Mouse (Mus musculus): ENCODE measurements around the gene Gm20388. TPM values are rescaled to one million over a fixed set of nuclear protein-coding genes. Genes with fewer than 3 reads are reported as not detected.
"Not testable (repeated sequence)": the region's sequence is repeated elsewhere in the genome, so short reads cannot be mapped to it uniquely, and the experiment has no call there.

Gene Gm20388
- total and polyA plus RNA-seq, 2 experiments from 2014 or later = 17.3 TPM; not detected in 1

GRCm38 (mm10) chr8:122569329-122569728 is 2658.7 kb downstream of the Gm20388 start:
- H3K4me3 ChIP-seq (ENCODE audit: low read depth, low read length) = peak overlapping the region; percentile 57; the same call in 1 of the 2 replicates
- H3K36me3 ChIP-seq (replicated peaks; ENCODE audit: control insufficient read depth, insufficient read depth, low read length) = peaks cover 28% of the 10 kb centered on the region
- ATAC-seq (ENCODE audit: insufficient read depth, low read depth) (no peak), DNase-seq (ENCODE audit: low spot score) (no peak)
- WGBS = 61% methylated on average over 9 of the region's 9 CpGs
- no peaks in the 10 kb centered on the region for H3K9me3 ChIP-seq (replicated peaks; ENCODE audit: control insufficient read depth, low read length)
- peak overlapping the region; percentile 70 for H3K4me2 ChIP-seq (ENCODE audit: low read depth, low read length)
- no peak overlapping the region; the same call in 1 of the 2 replicates for H3K9ac ChIP-seq (replicated peaks; ENCODE audit: low read depth, low read length)
- no peak for TF ChIP-seq CTCF (IDR thresholded peaks at IDR 0.05; ENCODE audit: low read depth)
- no peak for TF ChIP-seq EP300 (IDR thresholded peaks at IDR 0.05; ENCODE audit: low read depth)
- no peaks in the 10 kb centered on the region for H3K27me3 ChIP-seq (ENCODE audit: control insufficient read depth, insufficient read depth, low read length)
- peaks cover 21% of the 10 kb centered on the region for H3K4me1 ChIP-seq (ENCODE audit: control insufficient read depth, insufficient read depth)
- H3K27ac ChIP-seq (ENCODE audit: low read depth) = no peak overlapping the region

GRCm38 (mm10) chr8:122569996-122570395 is 2659.4 kb downstream of the Gm20388 start:
- Histone ChIP-seq H3K27me3 (ENCODE audit: control insufficient read depth, insufficient read depth, low read length) (no peaks in the 10 kb centered on the region), H3K4me3 (ENCODE audit: low read depth, low read length) (no peak overlapping the region), H3K9me3 (replicated peaks; ENCODE audit: control insufficient read depth, low read length) (no peaks in the 10 kb centered on the region), H3K27ac (ENCODE audit: low read depth) (no peak overlapping the region), H3K9ac (replicated peaks; ENCODE audit: low read depth, low read length) (no peak overlapping the region), H3K36me3 (replicated peaks; ENCODE audit: control insufficient read depth, insufficient read depth, low read length) (peaks cover 28% of the 10 kb centered on the region), H3K4me1 (ENCODE audit: control insufficient read depth, insufficient read depth) (peaks cover 28% of the 10 kb centered on the region), H3K4me2 (ENCODE audit: low read depth, low read length) (no peak overlapping the region)
- 94% methylated on average over 16 of the region's 16 CpGs for WGBS
- no peak for ATAC-seq (ENCODE audit: insufficient read depth, low read depth)
- no peak for DNase-seq (ENCODE audit: low spot score)
- no peak for TF ChIP-seq CTCF (IDR thresholded peaks at IDR 0.05; ENCODE audit: low read depth)
- TF ChIP-seq EP300 (IDR thresholded peaks at IDR 0.05; ENCODE audit: low read depth) = no peak

GRCm38 (mm10) chr8:122571153-122571552 is 2660.5 kb downstream of the Gm20388 start:
- ATAC-seq (ENCODE audit: insufficient read depth, low read depth) = no peak
- 89% methylated on average over 11 of the region's 11 CpGs for WGBS
- TF ChIP-seq EP300 (IDR thresholded peaks at IDR 0.05; ENCODE audit: low read depth) (no peak), CTCF (IDR thresholded peaks at IDR 0.05; ENCODE audit: low read depth) (no peak)
- no peak overlapping the region for H3K4me2 ChIP-seq (ENCODE audit: low read depth, low read length)
- DNase-seq (ENCODE audit: low spot score) = no peak
- peaks cover 28% of the 10 kb centered on the region for H3K36me3 ChIP-seq (replicated peaks; ENCODE audit: control insufficient read depth, insufficient read depth, low read length)
- H3K27me3 ChIP-seq (ENCODE audit: control insufficient read depth, insufficient read depth, low read length) = no peaks in the 10 kb centered on the region
- no peak overlapping the region for H3K4me3 ChIP-seq (ENCODE audit: low read depth, low read length)
- H3K27ac ChIP-seq (ENCODE audit: low read depth) = no peak overlapping the region
- H3K9me3 ChIP-seq (replicated peaks; ENCODE audit: control insufficient read depth, low read length) = no peaks in the 10 kb centered on the region
- H3K4me1 ChIP-seq (ENCODE audit: control insufficient read depth, insufficient read depth) = peaks cover 39% of the 10 kb centered on the region
- no peak overlapping the region for H3K9ac ChIP-seq (replicated peaks; ENCODE audit: low read depth, low read length)

GRCm38 (mm10) chr8:122571750-122572267 is 2661.2 kb downstream of the Gm20388 start:
- Histone ChIP-seq H3K4me3 (ENCODE audit: low read depth, low read length) (no peak overlapping the region), H3K4me1 (ENCODE audit: control insufficient read depth, insufficient read depth) (peaks cover 35% of the 10 kb centered on the region), H3K4me2 (ENCODE audit: low read depth, low read length) (no peak overlapping the region), H3K27ac (ENCODE audit: low read depth) (no peak overlapping the region), H3K27me3 (ENCODE audit: control insufficient read depth, insufficient read depth, low read length) (no peaks in the 10 kb centered on the region), H3K9ac (replicated peaks; ENCODE audit: low read depth, low read length) (no peak overlapping the region), H3K9me3 (replicated peaks; ENCODE audit: control insufficient read depth, low read length) (no peaks in the 10 kb centered on the region), H3K36me3 (replicated peaks; ENCODE audit: control insufficient read depth, insufficient read depth, low read length) (peaks cover 28% of the 10 kb centered on the region)
- DNase-seq (ENCODE audit: low spot score) (no peak), ATAC-seq (ENCODE audit: insufficient read depth, low read depth) (no peak)
- 90% methylated on average over 17 of the region's 17 CpGs for WGBS
- TF ChIP-seq CTCF (IDR thresholded peaks at IDR 0.05; ENCODE audit: low read depth) (no peak), EP300 (IDR thresholded peaks at IDR 0.05; ENCODE audit: low read depth) (no peak)

- ATAC-seq (ENCODE audit: insufficient read depth, low read depth) = no peak
- 94% methylated on average over 3 of the region's 3 CpGs for WGBS
- Histone ChIP-seq H3K27ac (ENCODE audit: low read depth) (no peak overlapping the region), H3K9ac (replicated peaks; ENCODE audit: low read depth, low read length) (no peak overlapping the region), H3K4me2 (ENCODE audit: low read depth, low read length) (no peak overlapping the region), H3K27me3 (ENCODE audit: control insufficient read depth, insufficient read depth, low read length) (no peaks in the 10 kb centered on the region), H3K36me3 (replicated peaks; ENCODE audit: control insufficient read depth, insufficient read depth, low read length) (peaks cover 28% of the 10 kb centered on the region), H3K9me3 (replicated peaks; ENCODE audit: control insufficient read depth, low read length) (no peaks in the 10 kb centered on the region), H3K4me1 (ENCODE audit: control insufficient read depth, insufficient read depth) (peaks cover 31% of the 10 kb centered on the region), H3K4me3 (ENCODE audit: low read depth, low read length) (no peak overlapping the region)
- no peak for DNase-seq (ENCODE audit: low spot score)
- TF ChIP-seq CTCF (IDR thresholded peaks at IDR 0.05; ENCODE audit: low read depth) = no peak
- no peak for TF ChIP-seq EP300 (IDR thresholded peaks at IDR 0.05; ENCODE audit: low read depth)
These were observed 2662.1 kb downstream of the Gm20388 start for GRCm38 (mm10) chr8:122572751-122573150.

GRCm38 (mm10) chr8:122573176-122573575 is 2662.5 kb downstream of the Gm20388 start:
- H3K9ac ChIP-seq (replicated peaks; ENCODE audit: low read depth, low read length); H3K9me3 ChIP-seq (replicated peaks; ENCODE audit: control insufficient read depth, low read length); H3K4me2 ChIP-seq (ENCODE audit: low read depth, low read length); DNase-seq (ENCODE audit: low spot score); H3K27me3 ChIP-seq (ENCODE audit: control insufficient read depth, insufficient read depth, low read length); ATAC-seq (ENCODE audit: insufficient read depth, low read depth); H3K4me3 ChIP-seq (ENCODE audit: low read depth, low read length); H3K27ac ChIP-seq (ENCODE audit: low read depth): not testable (repeated sequence)
- H3K36me3 ChIP-seq (replicated peaks; ENCODE audit: control insufficient read depth, insufficient read depth, low read length) = peaks cover 28% of the 10 kb centered on the region
- 60% methylated on average over 4 of the region's 4 CpGs for WGBS
- H3K4me1 ChIP-seq (ENCODE audit: control insufficient read depth, insufficient read depth) = peaks cover 31% of the 10 kb centered on the region
